Mouse (Mus musculus) inflammation-experienced regulatory T-cells, adult 6 months (primary cell): Measurements from ENCODE around the gene Ngrn. TPM values are rescaled to one million over a fixed set of nuclear protein-coding genes. Genes with fewer than 3 reads are reported as not detected.
A peak's percentile ranks its signal among the peaks of the same experiment; 100 is the strongest.

Experiments used
- ATAC-seq: one replicate; pipeline ENCODE4 v1.8.0; 2017
- polyA plus RNA-seq, 3 experiments: library from polyadenylated mRNA; unstranded; fragments of 100-300 nt; shearing (Covaris generic); gene quantifications; one replicate each; pipeline ENCODE4 v1.2.1; 2017

The Ngrn gene
- 10 to 100 TPM; 25.0 to 31.5 (median 26.9) TPM for polyA plus RNA-seq

GRCm38 (mm10) chr7:80260625-80261371 is at the start of gene Ngrn:
Gene Ngrn, plus strand, starts transcription at chr7:80261215.
- ATAC-seq: peak; percentile 96

- ATAC-seq: no peak
These were observed 47.4 kb upstream of the Ngrn start for GRCm38 (mm10) chr7:80213604-80214003.

GRCm38 (mm10) chr7:80214459-80214858 is 46.6 kb upstream of the Ngrn start:
- no peak for ATAC-seq

- peak; percentile 80 for ATAC-seq
These were observed 45.6 kb upstream of the Ngrn start for GRCm38 (mm10) chr7:80215398-80215797.

- ATAC-seq: no peak
These were observed 44.4 kb upstream of the Ngrn start for GRCm38 (mm10) chr7:80216566-80216965.

GRCm38 (mm10) chr7:80218666-80219065 is 42.3 kb upstream of the Ngrn start:
- no peak for ATAC-seq

- ATAC-seq: no peak
These were observed 40.7 kb upstream of the Ngrn start for GRCm38 (mm10) chr7:80220237-80220797.

GRCm38 (mm10) chr7:80221179-80221750 is 39.8 kb upstream of the Ngrn start:
- no peak for ATAC-seq

- ATAC-seq: no peak
These were observed 34.0 kb upstream of the Ngrn start for GRCm38 (mm10) chr7:80227065-80227464.

GRCm38 (mm10) chr7:80230196-80230595 is 30.8 kb upstream of the Ngrn start:
- no peak for ATAC-seq

GRCm38 (mm10) chr7:80231971-80232488 is 29.0 kb upstream of the Ngrn start:
- no peak for ATAC-seq

- peak; percentile 94 for ATAC-seq
These were observed 28.5 kb upstream of the Ngrn start, which contains the start of the genes Cib1 and Gdpgp1 for GRCm38 (mm10) chr7:80232489-80233029. Gene Cib1, minus strand, starts transcription at chr7:80232813. Gene Gdpgp1, plus strand, starts transcription at chr7:80232865.

GRCm38 (mm10) chr7:80233799-80234198 is 27.2 kb upstream of the Ngrn start:
- ATAC-seq: no peak

GRCm38 (mm10) chr7:80238542-80238941 is 22.5 kb upstream of the Ngrn start:
- no peak for ATAC-seq

- no peak for ATAC-seq
These were observed 19.4 kb upstream of the Ngrn start for GRCm38 (mm10) chr7:80241661-80242060.

- ATAC-seq: no peak
These were observed 16.2 kb upstream of the Ngrn start for GRCm38 (mm10) chr7:80244851-80245250.

GRCm38 (mm10) chr7:80246148-80246721 is 14.8 kb upstream of the Ngrn start, which contains the start of gene Ttll13:
Gene Ttll13, plus strand, starts transcription at chr7:80246376.
- peak; percentile 99 for ATAC-seq

- ATAC-seq: no peak
These were observed 14.2 kb upstream of the Ngrn start for GRCm38 (mm10) chr7:80246859-80247258.

- no peak for ATAC-seq
These were observed 8.6 kb upstream of the Ngrn start for GRCm38 (mm10) chr7:80252437-80252836.

- no peak for ATAC-seq
These were observed 8.1 kb upstream of the Ngrn start for GRCm38 (mm10) chr7:80252886-80253285.

- ATAC-seq: no peak
These were observed 5.0 kb upstream of the Ngrn start for GRCm38 (mm10) chr7:80255981-80256380.

GRCm38 (mm10) chr7:80257706-80258105 is 3.3 kb upstream of the Ngrn start:
- ATAC-seq: no peak
